Mouse (Mus musculus) layer of hippocampus, adult 11-12 months (tissue): ENCODE data around the gene Prss53.
A peak's percentile ranks its signal among the peaks of the same experiment; 100 is the strongest.
"Not testable (repeated sequence)": the region's sequence is repeated elsewhere in the genome, so short reads cannot be mapped to it uniquely, and the experiment has no call there.

Source experiments
- DNase-seq: peaks from one replicate; pipeline ENCODE4 v3.0.0; 2022; ENCODE audit warnings: low spot score

The Prss53 gene

DNA sequence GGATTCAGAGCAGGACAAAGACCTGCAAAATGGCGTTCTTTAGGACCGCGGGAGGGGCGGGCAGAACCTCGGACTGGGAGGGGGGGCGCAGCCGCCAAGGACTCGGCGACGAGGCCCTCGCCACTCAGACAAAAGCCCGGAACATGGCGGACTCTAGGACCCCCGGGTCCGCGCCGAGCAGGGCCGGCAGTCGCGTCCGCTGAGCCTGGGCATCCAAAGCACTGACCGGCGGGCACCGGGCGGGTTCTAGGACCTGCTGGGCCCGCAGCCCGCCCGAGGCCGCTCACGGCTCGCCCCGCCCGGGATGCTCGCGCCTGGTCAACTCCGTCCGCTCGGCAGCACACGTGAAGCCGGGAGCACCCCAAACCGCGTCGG, 15.2 kb downstream of the Prss53 start:
- peak; percentile 93 for DNase-seq

DNA sequence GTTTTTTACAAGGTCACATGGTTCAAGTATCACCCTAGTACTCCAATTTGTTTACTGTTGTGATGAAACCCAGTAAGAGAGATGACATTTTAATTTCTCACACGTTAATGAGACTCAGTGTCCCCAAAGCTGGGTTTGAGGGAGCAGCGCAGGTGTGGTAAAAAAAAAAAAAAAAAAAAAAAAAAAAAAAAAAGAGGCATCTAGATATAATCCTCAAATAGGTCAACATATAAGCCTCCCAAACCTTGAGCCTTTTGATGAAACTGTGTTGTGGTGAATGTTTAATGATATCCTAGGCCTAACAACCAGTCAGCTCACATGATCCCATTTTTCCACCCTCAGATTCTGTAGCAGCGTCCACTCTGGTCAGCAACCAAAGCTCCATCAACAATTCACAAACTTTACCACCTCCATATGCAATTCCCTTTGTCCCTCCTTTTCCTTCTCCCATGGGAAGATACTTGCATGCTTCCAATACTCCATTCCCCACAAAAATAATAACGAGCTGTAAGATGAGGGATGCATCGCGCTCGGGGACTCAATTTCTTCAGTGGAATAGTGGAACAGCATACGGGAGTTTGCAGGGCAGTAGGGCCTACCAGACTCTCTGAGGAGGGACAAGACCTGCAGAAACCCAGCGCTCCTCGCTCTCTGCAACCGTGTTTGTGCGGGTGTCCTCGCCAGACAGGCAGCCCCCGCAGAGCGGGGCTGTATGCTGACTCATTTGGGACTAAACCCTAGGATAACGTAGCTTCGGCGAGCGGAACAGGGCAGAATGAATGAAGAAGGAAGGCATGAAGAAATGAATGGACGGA, 15.8 kb downstream of the Prss53 start:
- DNase-seq, result no peak

DNA sequence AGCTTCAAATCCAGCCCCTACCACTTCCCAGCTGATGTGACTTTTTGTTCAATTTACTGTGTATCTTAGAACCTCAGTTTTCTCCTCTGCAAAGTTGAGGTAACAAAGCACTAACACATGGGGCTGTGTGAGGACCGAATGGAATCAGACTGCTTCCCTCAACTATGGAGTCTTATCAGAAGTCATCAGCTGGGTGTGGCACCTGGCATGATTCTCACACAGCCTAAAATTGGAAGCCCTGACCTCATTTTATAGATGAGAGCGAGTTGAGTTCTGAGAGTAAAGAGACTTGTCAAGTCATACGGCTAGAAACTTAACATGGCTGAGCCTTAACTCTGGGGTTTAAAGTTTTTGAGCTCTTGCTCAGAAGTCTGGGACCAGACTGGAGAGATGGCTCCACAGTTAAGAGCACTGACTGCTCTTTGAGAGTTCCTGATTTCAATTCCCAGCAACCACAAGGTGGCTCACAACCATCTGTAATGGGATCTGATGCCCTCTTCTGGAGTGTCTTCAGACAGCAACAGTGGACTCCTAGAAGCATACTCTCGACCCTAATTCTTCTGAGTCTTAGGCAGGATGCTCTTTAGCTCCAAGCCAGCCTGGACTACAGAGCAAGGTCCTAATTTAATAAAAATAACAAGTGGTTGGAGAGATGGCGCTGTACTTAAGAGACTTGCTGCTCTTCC, 20.5 kb downstream of the Prss53 start:
- DNase-seq, result no peak

- no peak for DNase-seq
Measured at GRCm38 (mm10) chr7:127869149-127869810, 21.5 kb downstream of the Prss53 start.

- no peak for DNase-seq
Measured at GRCm38 (mm10) chr7:127867641-127868040, 23.1 kb downstream of the Prss53 start.

DNA sequence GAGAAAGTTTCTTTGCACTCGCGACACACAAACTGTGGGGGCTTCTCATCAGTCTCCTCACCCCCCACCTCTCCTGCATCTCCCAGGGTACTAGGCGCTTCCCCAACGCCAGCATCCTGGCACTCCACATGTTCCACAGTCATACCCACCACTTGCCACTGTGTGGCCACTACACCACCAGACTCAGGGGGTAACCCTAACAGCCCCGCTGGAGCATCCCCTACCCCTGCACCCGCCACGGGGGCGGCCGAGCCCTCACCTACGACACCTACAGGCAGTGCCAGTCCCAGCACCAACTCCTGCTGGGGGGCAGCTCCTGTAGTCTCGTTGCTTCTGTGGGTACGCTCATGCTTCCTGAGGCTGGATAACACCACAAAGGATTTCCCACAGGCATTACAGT, 24.3 kb downstream of the Prss53 start:
- DNase-seq, result no peak

DNA sequence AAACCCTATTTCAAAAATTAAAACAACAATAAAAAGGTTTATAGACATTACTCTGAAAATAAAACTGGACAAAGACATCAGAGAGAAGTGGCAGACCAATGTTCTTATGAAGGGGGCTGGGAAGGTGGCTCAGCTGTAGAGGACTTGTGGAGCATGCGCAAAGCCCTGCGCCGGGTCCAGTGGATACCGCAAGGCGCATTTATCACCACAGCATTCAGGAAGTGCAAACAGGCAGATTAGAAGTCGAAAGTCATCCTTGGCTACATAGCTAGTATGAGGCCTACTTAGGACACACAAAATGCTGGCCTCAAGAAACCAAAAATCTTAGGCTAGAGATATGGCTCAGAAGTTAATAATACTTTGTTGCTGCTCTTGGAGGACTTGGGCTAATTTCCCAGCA, 32.5 kb downstream of the Prss53 start:
- DNase-seq, result no peak

GRCm38 (mm10) chr7:127850906-127851305, 39.9 kb downstream of the Prss53 start:
- no peak for DNase-seq

- no peak for DNase-seq
Measured at GRCm38 (mm10) chr7:127849973-127850875, 40.5 kb downstream of the Prss53 start.

DNA sequence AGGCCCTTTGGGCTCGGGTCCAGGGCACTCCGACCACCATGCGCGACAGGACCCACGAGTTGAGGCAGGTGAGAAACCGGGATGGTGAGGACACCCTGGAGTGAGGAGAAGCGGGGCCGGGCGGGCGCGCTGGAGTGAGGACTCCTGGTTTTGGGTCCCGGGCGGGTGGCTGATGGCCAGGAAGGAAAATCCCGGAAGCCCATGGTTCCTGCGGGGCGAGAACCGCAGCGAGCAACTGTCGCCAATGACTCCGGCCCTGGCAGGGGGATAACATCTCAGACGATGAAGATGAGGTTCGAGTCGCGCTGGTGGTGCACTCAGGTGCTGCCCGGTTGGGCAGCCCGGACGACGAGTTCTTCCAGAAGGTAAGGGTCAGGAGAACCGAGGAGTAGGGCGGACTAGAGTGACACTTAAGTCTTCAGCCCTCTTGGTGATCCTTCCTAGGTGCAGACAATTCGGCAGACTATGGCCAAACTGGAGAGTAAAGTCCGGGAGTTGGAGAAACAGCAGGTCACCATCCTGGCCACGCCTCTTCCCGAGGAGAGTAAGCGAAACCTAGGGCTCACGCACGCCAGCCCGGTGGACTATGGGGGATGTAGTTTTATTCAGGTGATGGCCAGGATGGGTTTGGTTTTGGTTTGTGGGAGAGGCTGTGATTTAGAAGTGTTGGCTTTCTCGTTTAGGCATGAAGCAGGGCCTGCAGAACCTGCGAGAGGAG, 48.6 kb downstream of the Prss53 start:
- peak; percentile 80 for DNase-seq

DNA sequence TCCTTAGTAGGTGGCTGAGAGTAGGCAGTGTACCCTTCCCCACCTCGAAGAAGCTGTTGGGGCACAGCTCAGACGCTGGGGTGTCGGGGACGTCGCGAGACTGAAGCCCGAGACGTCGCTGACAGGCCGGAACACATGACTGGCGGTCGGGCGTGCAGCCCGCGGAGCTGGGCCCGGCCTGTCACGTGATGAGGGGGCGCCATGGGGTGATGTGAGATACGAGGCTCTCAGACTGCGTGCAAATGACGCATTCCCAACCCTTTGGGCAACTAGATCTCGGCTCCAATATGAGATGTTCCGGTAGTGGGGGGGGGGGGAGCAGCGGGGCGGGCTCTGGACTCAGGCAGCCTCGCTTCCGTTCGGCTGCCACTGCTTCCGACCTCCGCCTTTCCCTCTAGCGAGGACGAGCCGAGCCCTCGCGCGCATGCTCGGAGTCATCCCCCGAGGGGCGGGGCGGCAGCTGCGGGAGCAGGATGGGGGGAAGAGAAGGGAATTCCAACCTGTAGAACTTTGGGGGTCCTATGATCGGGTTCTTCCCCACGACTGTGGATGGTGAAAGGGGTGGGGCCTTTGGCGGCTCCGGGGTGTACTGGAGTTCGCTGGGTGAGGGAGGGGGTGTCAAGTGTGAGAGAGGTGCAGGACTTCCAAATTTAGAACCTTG, 49.3 kb downstream of the Prss53 start:
- peak; percentile 97 for DNase-seq

DNA sequence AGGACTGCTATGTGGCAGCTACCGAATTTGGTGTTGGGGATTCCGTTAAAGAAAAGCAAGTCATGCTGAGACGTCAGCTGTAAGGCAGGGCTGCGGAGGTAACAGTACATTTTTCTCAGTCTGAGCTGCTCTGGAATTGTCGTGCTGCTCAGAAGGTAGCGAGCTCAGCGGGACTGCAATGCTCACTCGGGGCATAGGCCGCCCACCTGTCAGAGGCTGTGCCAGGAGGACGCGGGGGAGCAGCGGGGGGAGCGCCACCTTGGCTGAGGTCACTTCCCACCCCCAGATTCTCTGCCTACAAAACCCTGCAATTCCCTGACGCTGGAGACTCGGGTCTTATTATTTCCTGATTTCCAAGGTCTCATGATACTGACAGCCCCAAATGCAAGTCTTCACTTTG, 49.9 kb downstream of the Prss53 start:
- no peak for DNase-seq

- DNase-seq, result not testable (repeated sequence)
Measured at GRCm38 (mm10) chr7:127840031-127840430, 50.7 kb downstream of the Prss53 start.

DNA sequence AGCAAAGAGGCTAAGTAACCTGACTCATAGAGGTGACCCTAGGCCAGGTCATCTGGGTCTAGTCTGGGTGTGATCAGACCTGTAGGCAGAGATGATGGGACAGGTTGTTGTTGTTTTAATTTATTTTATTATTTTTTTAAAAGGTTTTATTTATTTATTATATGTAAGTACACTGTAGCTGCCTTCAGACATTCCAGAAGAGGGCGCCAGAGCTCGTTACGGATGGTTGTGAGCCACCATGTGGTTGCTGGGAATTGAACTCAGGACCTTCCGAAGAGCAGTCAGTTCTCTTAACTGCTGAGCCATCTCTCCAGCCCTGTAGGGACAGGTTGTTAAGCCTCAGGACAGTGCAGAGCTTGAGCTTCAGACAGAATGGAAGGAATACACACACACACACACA, 52.9 kb downstream of the Prss53 start:
- not testable (repeated sequence) for DNase-seq

GRCm38 (mm10) chr7:127837473-127837872, 53.3 kb downstream of the Prss53 start:
- DNase-seq, result no peak
